Mouse (Mus musculus) hematopoietic stem cell, adult 5-6 weeks (primary cell): Measurements from ENCODE around the gene Smim22. TPM values are rescaled to one million over a fixed set of nuclear protein-coding genes. Genes with fewer than 3 reads are reported as not detected.

Source experiments
- ATAC-seq, 2 experiments: fragments of 125-278 bp in 1 of 2; replicated peaks in 1 of 2; 2 replicates each; pipeline ENCODE4 v1.8.0; 2016 to 2017; ENCODE audit warnings: inconsistent platforms in 2 of 2, mild to moderate bottlenecking in 2 of 2, moderate number of reproducible peaks in 2 of 2, low read depth in 1 of 2, moderate TSS enrichment in 1 of 2; ENCODE audit not compliant: low FRiP score in 2 of 2, poor library complexity in 2 of 2, severe bottlenecking in 2 of 2, insufficient read depth in 1 of 2, low TSS enrichment in 1 of 2
- total RNA-seq: library from RNA; stranded (forward); fragments of 172-1452, 232-1000 nt; gene quantifications from 2 replicates; pipeline ENCODE4 v1.2.3, GENCODE M21; 2017

Gene Smim22
- total RNA-seq, 1 experiment from 2014 or later = not detected

- ATAC-seq = peak; percentile 12; a peak in 3 of 4 replicates
Observed at GRCm38 (mm10) chr16:5050251-5051110, 43.4 kb downstream of the Smim22 start.

Other genes with a start within 250 kb of the Smim22 start
- 15.6 and 19.4 TPM in 2 replicates for gene Cdip1, start 217.0 kb upstream of the Smim22 start, total RNA-seq
- 3.4 TPM in 1 of 2 replicates, not detected in the other for gene 4930562C15Rik, start 171.9 kb upstream of the Smim22 start, total RNA-seq
- 24.3 and 40.4 TPM in 2 replicates for gene Ubald1, start 127.0 kb upstream of the Smim22 start, total RNA-seq
- gene Mgrn1, start 121.0 kb upstream of the Smim22 start, total RNA-seq = 16.5 and 26.0 TPM in 2 replicates
- 12.8 and 22.6 TPM in 2 replicates for gene Nudt16l1, start 68.5 kb upstream of the Smim22 start, total RNA-seq
- 26.9 and 30.8 TPM in 2 replicates for gene Anks3, start 43.1 kb upstream of the Smim22 start, total RNA-seq
- gene Sept12, start 9.4 kb upstream of the Smim22 start, total RNA-seq = not detected in 2 replicates
- gene Rogdi, start 6.3 kb downstream of the Smim22 start, total RNA-seq = 5.0 and 5.3 TPM in 2 replicates
- gene Glyr1, start 42.6 kb downstream of the Smim22 start, total RNA-seq = 96.6 and 102 TPM in 2 replicates
- 51.5 and 57.7 TPM in 2 replicates for gene Ubn1, start 42.8 kb downstream of the Smim22 start, total RNA-seq
- gene Ppl, start 125.1 kb downstream of the Smim22 start, total RNA-seq = not detected in 2 replicates
- gene Sec14l5, start 139.8 kb downstream of the Smim22 start, total RNA-seq = not detected in 2 replicates
- 25.4 and 37.1 TPM in 2 replicates for gene Nagpa, start 196.7 kb downstream of the Smim22 start, total RNA-seq
- gene AU021092, start 215.0 kb downstream of the Smim22 start, total RNA-seq = not detected in 2 replicates
- 14.4 and 17.3 TPM in 2 replicates for gene Alg1, start 226.3 kb downstream of the Smim22 start, total RNA-seq
- 23.9 and 26.2 TPM in 2 replicates for gene Eef2kmt, start 248.7 kb downstream of the Smim22 start, total RNA-seq